Mouse (Mus musculus) spleen, adult 2 months (tissue): ENCODE data around the gene Rbfox1. TPM values are rescaled to one million over a fixed set of nuclear protein-coding genes. Genes with fewer than 3 reads are reported as not detected.

Experiments used
- DNase-seq, 2 experiments: peaks; one replicate each; pipeline versions ENCODE4 v3.0.0 to v3.0.0-alpha.2; 2012 to 2021; ENCODE audit warnings: low spot score in 2 of 2, low read depth in 1 of 2
- H3K27ac ChIP-seq: fragments of 200-500 bp; 2 replicates; pipeline ENCODE4 v1.5.1; 2012; ENCODE audit warnings: low read length, inconsistent platforms; ENCODE audit not compliant: insufficient read depth
- H3K27me3 ChIP-seq: fragments of 200-500 bp; 2 replicates; pipeline ENCODE4 v1.6.1; 2012; ENCODE audit warnings: mild to moderate bottlenecking, moderate library complexity, low read length, inconsistent platforms; ENCODE audit not compliant: control insufficient read depth, insufficient read depth
- H3K36me3 ChIP-seq: fragments of 200-500 bp; 2 replicates; pipeline ENCODE4 v1.6.1; 2012; ENCODE audit warnings: mild to moderate bottlenecking, low read length, inconsistent platforms; ENCODE audit not compliant: control insufficient read depth, insufficient read depth
- H3K4me1 ChIP-seq: fragments of 200-500 bp; 2 replicates; pipeline ENCODE4 v1.6.1; 2011; ENCODE audit warnings: inconsistent platforms; ENCODE audit not compliant: control insufficient read depth, insufficient read depth, insufficient read length
- H3K4me3 ChIP-seq: fragments of 200-500 bp; 2 replicates; pipeline ENCODE4 v1.5.1; 2011; ENCODE audit warnings: mild to moderate bottlenecking, inconsistent platforms; ENCODE audit not compliant: insufficient read depth, insufficient read length; ENCODE audit errors: extremely low read depth
- CTCF ChIP-seq: fragments of 200-500 bp; IDR thresholded peaks from 2 replicates; pipeline ENCODE4 v1.5.1; 2011; ENCODE audit warnings: mild to moderate bottlenecking, inconsistent platforms; ENCODE audit not compliant: insufficient read depth, insufficient read length, insufficient replicate concordance; ENCODE audit errors: extremely low read depth
- POLR2A ChIP-seq: fragments of 200-500 bp; IDR thresholded peaks from 2 replicates; pipeline ENCODE4 v1.6.1; 2011; ENCODE audit warnings: low read depth, low read length, inconsistent platforms
- WGBS: fragments of 180-500 bp; shearing (Covaris S2); methylation state at CpG from one replicate; pipeline ENCODE4 v1.1.7; 2018; 5-methylcytosine and 5-hydroxymethylcytosine counted together
- polyA plus RNA-seq: library from polyadenylated mRNA; depleted of rRNA; stranded (reverse); fragments of >200 nt; gene quantifications from 2 replicates; pipeline ENCODE4 v1.2.3, GENCODE M21; 2012

The Rbfox1 gene
- polyA plus RNA-seq, 1 experiment, result 1.0 TPM

DNA sequence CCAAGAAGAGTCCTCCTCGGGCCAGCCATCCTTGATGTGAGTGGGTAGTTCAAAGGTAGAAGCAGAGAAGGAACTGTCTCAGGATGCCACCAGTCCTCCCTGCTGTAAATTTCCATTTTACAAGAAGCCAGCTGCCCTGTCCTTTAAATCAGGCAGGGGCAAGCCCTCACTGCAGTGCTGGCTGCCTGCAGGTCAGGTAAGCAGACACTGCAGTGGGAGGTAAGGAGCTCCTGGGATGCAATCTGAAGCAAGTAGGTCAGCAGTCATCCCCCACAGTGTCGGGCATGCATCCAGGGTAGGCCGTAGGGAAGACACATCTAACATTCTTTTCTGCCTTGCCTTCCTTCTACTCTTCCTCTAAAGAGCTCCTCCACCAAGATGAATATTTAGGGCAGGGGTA lies 1444.0 kb downstream of the Rbfox1 start:
- Histone ChIP-seq H3K27ac (no peak overlapping the region), H3K4me1 (no peaks in the 10 kb centered on the region), H3K27me3 (no peaks in the 10 kb centered on the region), H3K4me3 (no peak overlapping the region), H3K36me3 (no peaks in the 10 kb centered on the region)
- no peak for TF ChIP-seq POLR2A
- TF ChIP-seq CTCF, result no peak
- no peak for DNase-seq
- WGBS, result 85% methylated on average over 3 of the region's 3 CpGs

DNA sequence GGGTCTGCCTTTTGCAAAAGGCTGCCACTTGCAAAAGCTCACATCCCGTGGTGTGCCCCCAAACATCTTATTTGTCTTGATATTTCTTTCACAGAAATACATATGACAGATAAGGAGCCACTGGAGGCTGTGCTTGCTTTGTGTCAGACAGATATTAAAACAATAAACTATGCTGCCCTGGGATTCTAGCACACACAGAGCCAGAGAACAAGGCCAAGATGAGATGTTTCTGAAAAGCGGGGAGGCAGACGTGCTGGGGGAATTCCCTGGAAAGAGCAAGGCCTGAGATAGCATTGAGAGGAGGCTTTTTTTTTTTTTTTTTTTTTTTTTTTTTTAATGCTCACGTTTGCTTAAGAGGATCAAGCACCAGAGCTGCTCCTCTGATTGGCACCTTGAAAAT lies 1456.0 kb downstream of the Rbfox1 start:
- Histone ChIP-seq H3K36me3 (no peaks in the 10 kb centered on the region), H3K27ac (no peak overlapping the region), H3K4me3 (no peak overlapping the region), H3K27me3 (no peaks in the 10 kb centered on the region), H3K4me1 (no peaks in the 10 kb centered on the region)
- TF ChIP-seq CTCF, result no peak
- TF ChIP-seq POLR2A, result no peak
- no peak for DNase-seq
- WGBS, result 70% methylated on average over 4 of the region's 4 CpGs

DNA sequence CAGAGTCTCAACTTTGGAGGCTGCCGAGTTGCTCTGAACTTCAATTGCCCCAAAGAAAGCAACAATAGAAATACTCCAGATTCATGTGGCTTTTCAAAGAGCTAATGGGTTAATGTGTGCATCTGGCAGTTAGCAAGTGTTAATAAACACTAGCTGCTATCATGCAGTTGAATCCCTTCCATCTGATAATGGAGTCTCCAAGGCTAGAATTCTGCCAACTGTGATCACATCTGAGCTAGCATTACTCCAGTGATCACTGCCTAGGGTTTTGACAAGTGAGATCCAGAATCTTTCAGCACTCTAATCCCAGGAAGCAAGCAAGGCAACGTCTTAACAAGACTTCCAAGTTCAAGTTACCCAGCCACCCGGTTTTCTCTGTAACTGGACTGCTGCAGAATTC lies 1460.1 kb downstream of the Rbfox1 start:
- no peak overlapping the region for H3K4me3 ChIP-seq
- WGBS, result 58% methylated on average over 3 of the region's 3 CpGs
- H3K27me3 ChIP-seq, result no peaks in the 10 kb centered on the region
- TF ChIP-seq POLR2A, result no peak
- TF ChIP-seq CTCF, result no peak
- H3K36me3 ChIP-seq, result no peaks in the 10 kb centered on the region
- no peaks in the 10 kb centered on the region for H3K4me1 ChIP-seq
- H3K27ac ChIP-seq, result no peak overlapping the region
- no peak for DNase-seq

DNA sequence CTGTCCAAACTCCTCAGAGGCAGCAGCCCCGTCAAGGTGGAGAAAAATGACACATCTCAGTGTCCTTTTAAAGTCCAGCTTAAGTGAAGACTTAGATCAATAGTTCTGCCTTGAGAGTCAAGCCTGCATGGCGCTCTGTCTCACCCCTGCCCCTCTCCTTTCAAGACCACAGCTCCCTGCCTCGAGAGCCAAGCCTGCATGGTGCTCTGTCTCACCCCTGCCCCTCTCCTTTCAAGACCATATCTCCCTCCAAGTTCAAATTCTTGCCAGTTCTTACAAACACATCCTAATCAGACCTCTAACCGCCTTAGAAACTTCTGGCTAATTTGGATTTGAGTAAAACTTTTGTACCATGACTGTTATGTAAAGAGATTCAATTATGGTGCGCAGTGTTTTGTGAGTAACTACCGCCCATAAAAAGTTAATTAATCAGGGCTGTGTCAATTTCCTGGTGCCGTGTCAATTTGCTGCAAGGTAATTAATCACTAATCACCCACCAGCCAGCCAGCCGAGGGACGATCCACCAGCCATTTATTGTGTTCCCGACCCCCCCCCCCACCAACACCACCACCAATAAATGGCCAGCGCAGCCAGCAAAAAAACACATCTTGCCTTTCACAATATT lies 1461.0 kb downstream of the Rbfox1 start:
- WGBS, result 71% methylated on average over 11 of the region's 11 CpGs
- Histone ChIP-seq H3K27ac (no peak overlapping the region), H3K4me3 (no peak overlapping the region), H3K36me3 (no peaks in the 10 kb centered on the region), H3K27me3 (no peaks in the 10 kb centered on the region), H3K4me1 (no peaks in the 10 kb centered on the region)
- DNase-seq, result no peak
- TF ChIP-seq POLR2A, result no peak
- no peak for TF ChIP-seq CTCF

DNA sequence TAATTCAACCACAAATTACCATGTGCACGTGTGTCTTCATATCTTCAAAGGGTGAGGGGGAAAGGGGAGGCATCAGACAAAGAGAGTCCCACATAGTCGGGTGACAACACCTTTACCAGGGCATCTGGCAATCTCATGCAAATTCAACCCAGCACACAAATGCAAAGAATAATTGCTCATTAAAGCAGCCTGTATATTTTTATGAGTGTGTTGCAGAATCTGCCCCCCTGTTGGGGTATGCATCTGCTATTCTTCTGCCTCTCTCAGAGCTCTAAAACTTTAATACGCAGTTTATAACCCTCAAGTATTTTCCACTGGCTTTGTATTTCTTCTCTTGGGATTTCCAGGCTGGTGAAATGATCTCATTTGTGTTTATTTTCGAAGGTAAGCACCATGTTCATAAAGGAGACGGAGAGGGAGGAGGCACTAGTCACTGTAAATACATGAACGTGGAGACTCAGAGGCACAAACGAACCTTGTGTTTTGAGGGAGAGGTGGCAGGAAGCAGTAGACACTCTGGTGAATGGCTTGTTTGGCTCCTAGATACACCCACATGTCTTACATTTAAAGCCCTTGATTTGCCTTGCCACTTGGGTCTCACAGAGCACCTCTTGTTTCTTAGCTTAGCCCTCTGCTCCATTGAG lies 1462.5 kb downstream of the Rbfox1 start:
- TF ChIP-seq CTCF, result no peak
- TF ChIP-seq POLR2A, result no peak
- Histone ChIP-seq H3K27me3 (no peaks in the 10 kb centered on the region), H3K27ac (no peak overlapping the region), H3K4me3 (no peak overlapping the region), H3K36me3 (no peaks in the 10 kb centered on the region), H3K4me1 (no peaks in the 10 kb centered on the region)
- WGBS, result 70% methylated on average over 7 of the region's 7 CpGs
- DNase-seq, result no peak

DNA sequence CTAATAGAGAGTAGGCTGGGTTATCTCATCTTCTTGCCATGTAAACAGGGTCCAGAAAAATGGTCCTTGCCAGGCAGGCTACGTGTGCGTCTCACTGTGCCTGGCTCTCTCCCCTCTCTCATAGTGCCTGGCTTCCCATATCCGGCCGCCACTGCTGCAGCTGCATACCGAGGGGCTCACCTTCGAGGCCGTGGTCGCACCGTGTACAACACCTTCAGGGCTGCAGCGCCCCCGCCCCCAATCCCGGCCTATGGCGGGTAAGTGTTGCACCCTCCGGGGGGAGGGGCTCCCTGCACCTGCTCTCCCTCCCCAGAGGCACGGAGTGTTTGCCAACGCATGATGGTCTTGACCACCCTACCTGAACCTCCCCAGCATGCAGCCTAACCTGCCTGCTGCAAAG lies 1467.7 kb downstream of the Rbfox1 start:
- H3K27ac ChIP-seq, result no peak overlapping the region
- H3K4me3 ChIP-seq, result no peak overlapping the region
- H3K4me1 ChIP-seq, result no peaks in the 10 kb centered on the region
- H3K27me3 ChIP-seq, result no peaks in the 10 kb centered on the region
- no peaks in the 10 kb centered on the region for H3K36me3 ChIP-seq
- TF ChIP-seq POLR2A (no peak), CTCF (no peak)
- 79% methylated on average over 16 of the region's 16 CpGs for WGBS
- DNase-seq, result no peak

DNA sequence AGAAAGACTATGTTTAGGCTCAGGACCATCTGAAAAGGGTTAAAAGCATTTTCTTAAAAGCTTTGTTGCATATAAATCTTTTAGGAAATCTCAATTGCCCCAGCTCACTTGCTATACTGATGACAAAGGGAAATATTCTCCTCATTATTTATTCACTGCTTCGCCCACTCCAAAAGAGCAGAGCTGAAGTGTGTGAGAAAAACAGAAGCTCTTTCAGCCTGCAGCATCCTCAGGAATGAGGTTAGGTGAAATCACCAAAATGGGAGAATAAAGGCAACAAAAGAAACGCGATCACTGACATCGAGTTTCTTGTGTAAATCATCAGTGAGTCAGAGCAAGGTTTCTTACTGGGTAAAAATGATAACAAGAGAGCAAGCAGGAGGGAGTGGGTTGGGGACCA lies 1469.0 kb downstream of the Rbfox1 start:
- Histone ChIP-seq H3K27me3 (no peaks in the 10 kb centered on the region), H3K4me1 (no peaks in the 10 kb centered on the region), H3K36me3 (no peaks in the 10 kb centered on the region), H3K4me3 (no peak overlapping the region), H3K27ac (no peak overlapping the region)
- WGBS, result 79% methylated on average over 4 of the region's 4 CpGs
- DNase-seq, result no peak
- TF ChIP-seq POLR2A, result no peak
- no peak for TF ChIP-seq CTCF
